Mouse (Mus musculus) hindbrain, embryonic 13.5 days (tissue): ENCODE measurements around the gene Metap2. TPM values are rescaled to one million over a fixed set of nuclear protein-coding genes. Genes with fewer than 3 reads are reported as not detected.
"Not testable (repeated sequence)": the region's sequence is repeated elsewhere in the genome, so short reads cannot be mapped to it uniquely, and the experiment has no call there.

Experiments used
- ATAC-seq: fragments of 200-750 bp; cut with Nextera tagmentation; 2 replicates; pipeline ENCODE4 v1.8.0; 2017; ENCODE audit warnings: moderate TSS enrichment; ENCODE audit not compliant: low FRiP score
- H3K27ac ChIP-seq: fragments of 300-500 bp; sonication (generic); 2 replicates; pipeline ENCODE4 v1.5.1; 2015; ENCODE audit warnings: inconsistent platforms, mild to moderate bottlenecking, moderate library complexity
- H3K27me3 ChIP-seq: fragments of 300-500 bp; sonication (generic); 2 replicates; pipeline ENCODE4 v1.6.1; 2015; ENCODE audit warnings: mild to moderate bottlenecking, inconsistent platforms
- H3K36me3 ChIP-seq: fragments of 300-500 bp; sonication (generic); 2 replicates; pipeline ENCODE4 v1.6.1; 2015; ENCODE audit warnings: mild to moderate bottlenecking, inconsistent platforms
- H3K4me1 ChIP-seq: fragments of 300-500 bp; sonication (generic); replicated peaks from 2 replicates; pipeline ENCODE4 v1.6.1; 2015; ENCODE audit warnings: inconsistent platforms
- H3K4me2 ChIP-seq: fragments of 300-500 bp; sonication (generic); 2 replicates; pipeline ENCODE4 v1.6.1; 2015; ENCODE audit warnings: inconsistent platforms, mild to moderate bottlenecking, moderate library complexity
- H3K4me3 ChIP-seq: fragments of 300-500 bp; sonication (generic); 2 replicates; pipeline ENCODE4 v1.5.1; 2015; ENCODE audit warnings: mild to moderate bottlenecking, inconsistent platforms
- H3K9ac ChIP-seq: fragments of 300-500 bp; sonication (generic); 2 replicates; pipeline ENCODE4 v1.6.1; 2015; ENCODE audit warnings: mild to moderate bottlenecking, inconsistent platforms
- H3K9me3 ChIP-seq: fragments of 300-500 bp; sonication (generic); 2 replicates; pipeline ENCODE4 v1.6.1; 2016; ENCODE audit warnings: inconsistent platforms
- WGBS: fragments of 180-500 bp; shearing (Covaris S2); methylation state at CpG from one replicate; pipeline ENCODE4 v1.1.7; 2015; 5-methylcytosine and 5-hydroxymethylcytosine counted together
- polyA plus RNA-seq: library from polyadenylated mRNA; unstranded; fragments of >200 nt; fragmentation: Nextera tagmentation; extraction: Ambion mirVana; gene quantifications from 2 replicates; pipeline ENCODE4 v1.2.1, GENCODE M21; 2015

Metap2 gene
- polyA plus RNA-seq, 1 experiment from 2014 or later: 184 TPM

- Histone ChIP-seq H3K36me3 (peaks cover 60% of the 10 kb centered on the region), H3K9ac (no peak overlapping the region), H3K27me3 (no peaks in the 10 kb centered on the region), H3K27ac (no peak overlapping the region), H3K9me3 (no peaks in the 10 kb centered on the region), H3K4me2 (no peak overlapping the region), H3K4me1 (peaks cover 4% of the 10 kb centered on the region), H3K4me3 (no peak overlapping the region)
- WGBS: 89% methylated on average over 8 of the region's 8 CpGs
- no peak for ATAC-seq
These were observed 14.0 kb downstream of the Metap2 start for GRCm38 (mm10) chr10:93882738-93883364.

DNA sequence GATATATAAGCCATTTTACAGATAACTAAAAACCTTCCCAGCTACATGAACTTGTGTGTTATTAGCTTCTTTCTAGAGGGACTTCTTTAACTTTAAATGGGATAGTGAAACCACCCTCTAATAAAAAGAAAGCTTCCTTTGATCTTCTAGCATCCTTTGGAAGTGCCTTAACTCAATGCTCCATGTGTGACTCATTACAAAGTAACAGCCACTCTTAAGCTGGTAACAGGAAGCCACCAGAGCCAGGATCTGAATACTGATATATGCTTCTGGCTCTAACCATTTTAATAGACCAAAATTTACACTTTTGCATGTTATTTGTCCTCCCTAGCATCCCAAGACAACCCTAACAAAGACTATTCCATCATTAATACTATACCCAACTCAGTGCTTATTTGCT is 15.0 kb downstream of the Metap2 start:
- H3K9ac ChIP-seq: no peak overlapping the region
- ATAC-seq: no peak
- H3K36me3 ChIP-seq: peaks cover 60% of the 10 kb centered on the region

DNA sequence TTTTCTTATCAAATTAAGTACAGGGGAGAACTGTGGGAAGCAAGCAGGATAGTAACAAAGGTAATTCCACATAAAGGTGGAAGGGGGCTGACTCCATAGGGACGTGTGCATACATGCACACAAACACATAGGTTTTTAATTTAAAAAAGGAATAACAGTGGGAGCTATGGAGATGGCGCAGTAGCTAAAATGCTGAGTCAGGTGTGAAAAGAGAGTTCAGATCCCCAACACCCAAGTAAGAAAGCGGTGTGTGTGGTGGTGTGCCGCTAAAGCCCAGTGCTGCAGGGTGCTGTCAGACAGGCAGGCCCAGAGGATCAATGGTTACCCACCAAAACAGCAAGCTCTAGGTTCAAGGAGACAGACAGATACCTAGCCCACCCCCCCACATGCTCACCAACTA is 18.2 kb downstream of the Metap2 start:
- no peak for ATAC-seq

More for the DNA sequence above, 15.0 kb downstream of the Metap2 start:
- Histone ChIP-seq H3K4me1 (0 out of 2 replicates have a peak, but pooled peaks cover 2% of the 10 kb centered on the region), H3K4me3 (no peak overlapping the region), H3K27me3 (no peaks in the 10 kb centered on the region), H3K4me2 (no peak overlapping the region), H3K27ac (no peak overlapping the region), H3K9me3 (no peaks in the 10 kb centered on the region)

GRCm38 (mm10) chr10:93876772-93877171 is 20.1 kb downstream of the Metap2 start:
- Histone ChIP-seq H3K9ac (no peak overlapping the region), H3K4me2 (no peak overlapping the region), H3K4me3 (no peak overlapping the region), H3K27ac (no peak overlapping the region), H3K36me3 (peaks cover 41% of the 10 kb centered on the region), H3K9me3 (no peaks in the 10 kb centered on the region), H3K27me3 (no peaks in the 10 kb centered on the region), H3K4me1 (no peaks in the 10 kb centered on the region)
- WGBS: 89% methylated on average over 1 of the region's 1 CpGs
- ATAC-seq: no peak

More for the DNA sequence above, 18.2 kb downstream of the Metap2 start:
- Histone ChIP-seq H3K4me3 (no peak overlapping the region), H3K36me3 (peaks cover 42% of the 10 kb centered on the region), H3K9ac (no peak overlapping the region), H3K27me3 (no peaks in the 10 kb centered on the region), H3K9me3 (no peaks in the 10 kb centered on the region), H3K27ac (no peak overlapping the region), H3K4me1 (0 out of 2 replicates have a peak, but pooled peaks cover 2% of the 10 kb centered on the region), H3K4me2 (no peak overlapping the region)
- WGBS: 99% methylated on average over 4 of the region's 4 CpGs

DNA sequence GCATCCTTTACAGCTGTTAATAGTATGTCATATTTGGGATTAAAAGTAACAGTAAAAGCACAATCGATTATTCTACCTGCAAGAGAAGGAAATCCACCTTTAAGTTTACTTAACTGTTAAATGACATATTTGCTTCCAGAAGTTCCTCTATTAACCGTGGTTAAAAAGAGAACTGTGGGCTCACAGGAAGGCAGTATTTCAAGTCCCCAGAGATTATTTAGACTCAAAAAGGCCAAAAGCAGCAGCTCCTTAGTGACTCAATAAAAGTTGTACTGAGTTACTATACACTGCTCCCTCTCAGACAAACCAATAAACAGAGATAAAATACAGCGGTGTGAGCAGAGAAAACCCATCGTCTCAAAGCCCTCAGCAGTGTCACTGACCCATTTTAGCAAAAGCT is 28.0 kb downstream of the Metap2 start:
- ATAC-seq: no peak
- H3K9me3 ChIP-seq: no peaks in the 10 kb centered on the region
- H3K36me3 ChIP-seq: peaks cover 76% of the 10 kb centered on the region
- H3K27ac ChIP-seq: no peak overlapping the region
- H3K4me1 ChIP-seq: no peaks in the 10 kb centered on the region
- H3K4me2 ChIP-seq: no peak overlapping the region
- no peak overlapping the region for H3K4me3 ChIP-seq
- 92% methylated on average over 4 of the region's 4 CpGs for WGBS
- H3K27me3 ChIP-seq: no peaks in the 10 kb centered on the region
- no peak overlapping the region for H3K9ac ChIP-seq

GRCm38 (mm10) chr10:93868401-93868800 is 28.5 kb downstream of the Metap2 start:
- WGBS: 95% methylated on average over 7 of the region's 7 CpGs
- Histone ChIP-seq H3K4me1 (no peaks in the 10 kb centered on the region), H3K36me3 (peaks cover 76% of the 10 kb centered on the region), H3K27ac (no peak overlapping the region), H3K4me2 (no peak overlapping the region), H3K27me3 (no peaks in the 10 kb centered on the region), H3K4me3 (no peak overlapping the region), H3K9ac (no peak overlapping the region), H3K9me3 (no peaks in the 10 kb centered on the region)
- no peak for ATAC-seq

DNA sequence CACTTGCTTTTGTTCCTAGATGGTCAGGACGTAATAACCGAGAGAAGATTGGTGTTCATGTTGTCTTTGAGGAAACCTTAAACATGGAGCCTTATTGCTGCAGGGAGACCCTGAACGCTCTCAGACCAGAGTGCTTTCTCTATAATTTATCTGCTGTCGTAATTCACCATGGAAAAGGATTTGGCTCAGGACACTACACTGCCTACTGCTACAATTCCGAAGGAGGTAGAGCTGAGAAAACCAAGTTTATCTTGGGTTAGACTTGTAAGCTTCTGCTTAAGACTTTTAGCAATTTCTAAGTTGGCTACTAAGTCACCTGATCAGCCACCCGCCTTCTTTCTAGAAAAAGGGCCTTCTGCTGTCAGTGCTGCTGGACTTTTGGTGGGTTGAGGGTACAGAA is 40.8 kb downstream of the Metap2 start:
- no peaks in the 10 kb centered on the region for H3K4me1 ChIP-seq
- H3K36me3 ChIP-seq: peaks cover 23% of the 10 kb centered on the region
- 94% methylated on average over 6 of the region's 6 CpGs for WGBS
- H3K4me3 ChIP-seq: no peak overlapping the region
- ATAC-seq: no peak
- no peaks in the 10 kb centered on the region for H3K9me3 ChIP-seq
- no peak overlapping the region for H3K4me2 ChIP-seq
- H3K27me3 ChIP-seq: no peaks in the 10 kb centered on the region
- no peak overlapping the region for H3K9ac ChIP-seq
- H3K27ac ChIP-seq: no peak overlapping the region

GRCm38 (mm10) chr10:93855126-93855525 is 41.8 kb downstream of the Metap2 start:
- no peak for ATAC-seq
- H3K9me3 ChIP-seq: no peaks in the 10 kb centered on the region
- no peak overlapping the region for H3K9ac ChIP-seq
- no peak overlapping the region for H3K4me2 ChIP-seq
- H3K36me3 ChIP-seq: peaks cover 14% of the 10 kb centered on the region
- no peak overlapping the region for H3K4me3 ChIP-seq
- no peak overlapping the region for H3K27ac ChIP-seq
- WGBS: 93% methylated on average over 9 of the region's 9 CpGs
- H3K27me3 ChIP-seq: no peaks in the 10 kb centered on the region
- no peaks in the 10 kb centered on the region for H3K4me1 ChIP-seq

GRCm38 (mm10) chr10:93846706-93847105 is 50.2 kb downstream of the Metap2 start:
- WGBS: 95% methylated on average over 13 of the region's 13 CpGs
- H3K27ac ChIP-seq: no peak overlapping the region
- no peaks in the 10 kb centered on the region for H3K27me3 ChIP-seq
- H3K9ac ChIP-seq: no peak overlapping the region
- peaks cover 19% of the 10 kb centered on the region for H3K36me3 ChIP-seq
- H3K9me3 ChIP-seq: peaks cover 19% of the 10 kb centered on the region
- no peak overlapping the region for H3K4me2 ChIP-seq
- H3K4me3 ChIP-seq: no peak overlapping the region
- H3K4me1 ChIP-seq: no peaks in the 10 kb centered on the region
- ATAC-seq: no peak

- H3K36me3 ChIP-seq, H3K4me3 ChIP-seq, H3K9ac ChIP-seq, ATAC-seq, H3K27ac ChIP-seq, H3K9me3 ChIP-seq, H3K4me2 ChIP-seq: not testable (repeated sequence)
- peaks cover 25% of the 10 kb centered on the region for H3K4me1 ChIP-seq
- 92% methylated on average over 7 of the region's 7 CpGs for WGBS
- peaks cover 53% of the 10 kb centered on the region for H3K27me3 ChIP-seq
These were observed 61.8 kb downstream of the Metap2 start for GRCm38 (mm10) chr10:93835115-93835514.

GRCm38 (mm10) chr10:93834394-93834745 is 62.5 kb downstream of the Metap2 start:
- Histone ChIP-seq H3K4me3 (peak overlapping the region; percentile 63), H3K9me3 (no peaks in the 10 kb centered on the region), H3K27ac (no peak overlapping the region), H3K4me2 (peak overlapping the region; percentile 97), H3K9ac (peak overlapping the region; percentile 65), H3K36me3 (no peaks in the 10 kb centered on the region), H3K4me1 (peaks cover 25% of the 10 kb centered on the region), H3K27me3 (peaks cover 60% of the 10 kb centered on the region)
- no peak for ATAC-seq
- 4% methylated on average over 13 of the region's 13 CpGs for WGBS

DNA sequence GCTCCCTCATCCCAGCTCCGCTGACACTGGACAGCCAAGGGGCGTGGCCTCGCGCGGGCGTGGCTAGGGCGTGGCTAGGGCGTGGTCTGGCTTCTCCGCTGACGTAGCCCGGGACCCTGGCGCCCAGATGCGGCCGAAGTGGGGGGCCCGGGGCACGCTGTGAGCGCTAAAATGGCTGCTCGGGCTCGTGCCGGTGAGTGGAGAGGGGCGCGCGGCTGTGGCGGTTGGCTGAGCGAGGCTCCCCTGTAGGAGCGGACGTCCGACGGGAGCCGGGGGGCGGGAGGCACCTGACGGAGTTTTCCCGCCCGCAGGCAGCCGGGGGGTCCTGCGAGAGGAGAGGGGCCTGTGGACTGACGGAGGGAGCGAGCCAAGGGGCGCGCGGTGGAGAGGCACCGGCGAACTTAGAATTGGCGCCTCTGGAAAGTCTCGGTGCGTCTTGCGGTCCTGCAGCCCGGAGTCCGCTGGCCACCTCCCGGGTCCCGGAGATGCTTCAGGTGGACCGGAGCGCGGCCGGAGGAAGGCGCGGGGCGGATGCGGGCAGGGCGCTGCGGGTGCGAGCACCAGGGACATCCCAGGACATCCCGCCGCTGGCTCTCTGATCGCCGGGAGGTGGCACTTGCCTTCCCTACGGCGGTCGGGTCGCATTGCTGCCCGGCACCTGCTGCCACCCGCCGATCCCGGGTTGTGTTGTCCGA is 63.0 kb downstream of the Metap2 start:
- WGBS: under 1% methylated on average over 75 of the region's 75 CpGs
- peak; percentile 85 for ATAC-seq

DNA sequence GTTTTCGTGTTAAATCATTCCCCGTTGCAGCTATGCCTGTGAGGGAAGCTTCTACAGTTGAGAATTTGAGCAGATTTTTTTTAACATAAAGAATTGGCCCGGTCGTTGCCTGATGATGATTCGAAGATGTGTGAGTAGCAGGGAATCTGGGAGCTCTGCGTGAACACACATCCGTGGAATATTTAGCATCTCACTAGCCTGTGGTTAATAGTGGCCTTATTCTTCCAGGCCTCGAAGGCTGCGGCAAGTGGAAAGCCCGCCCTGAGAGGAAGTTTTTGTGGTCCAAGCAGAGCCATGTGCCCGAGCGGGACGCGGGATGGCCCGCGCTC is 63.6 kb downstream of the Metap2 start:
- ATAC-seq: no peak
- Histone ChIP-seq H3K36me3 (no peaks in the 10 kb centered on the region), H3K4me3 (peak overlapping the region; percentile 63), H3K9me3 (no peaks in the 10 kb centered on the region), H3K9ac (peak overlapping the region; percentile 65), H3K27ac (no peak overlapping the region), H3K4me2 (peak overlapping the region; percentile 97), H3K4me1 (peaks cover 25% of the 10 kb centered on the region), H3K27me3 (peaks cover 60% of the 10 kb centered on the region)
- 1% methylated on average over 16 of the region's 16 CpGs for WGBS

More for the DNA sequence above, 63.0 kb downstream of the Metap2 start:
- Histone ChIP-seq H3K4me2 (peak overlapping the region; percentile 97), H3K9me3 (no peaks in the 10 kb centered on the region), H3K27ac (no peak overlapping the region), H3K4me3 (peak overlapping the region; percentile 63), H3K36me3 (no peaks in the 10 kb centered on the region), H3K27me3 (peaks cover 60% of the 10 kb centered on the region), H3K4me1 (peaks cover 25% of the 10 kb centered on the region), H3K9ac (peak overlapping the region; percentile 65)
